Mouse (Mus musculus) kidney, postnatal 10 days (tissue): ENCODE measurements around the gene Pakap.

Experiments
- DNase-seq: peaks from one replicate; pipeline ENCODE4 v3.0.0; 2021; ENCODE audit warnings: mixed read lengths

Pakap gene

GRCm38 (mm10) chr4:57678991-57679457 is 111.0 kb downstream of the Pakap start:
- no peak for DNase-seq

- no peak for DNase-seq
These were observed 112.2 kb downstream of the Pakap start for GRCm38 (mm10) chr4:57680186-57680585.

- peak; percentile 85 for DNase-seq
These were observed 113.5 kb downstream of the Pakap start for GRCm38 (mm10) chr4:57681511-57681910.

GRCm38 (mm10) chr4:57682341-57682740 is 114.4 kb downstream of the Pakap start:
- no peak for DNase-seq

GRCm38 (mm10) chr4:57682944-57683343 is 115.0 kb downstream of the Pakap start:
- no peak for DNase-seq

GRCm38 (mm10) chr4:57684676-57685215 is 116.8 kb downstream of the Pakap start:
- no peak for DNase-seq

- DNase-seq, result no peak
These were observed 118.8 kb downstream of the Pakap start for GRCm38 (mm10) chr4:57686736-57687135.

GRCm38 (mm10) chr4:57687583-57687982 is 119.6 kb downstream of the Pakap start:
- DNase-seq, result no peak

GRCm38 (mm10) chr4:57688131-57688530 is 120.2 kb downstream of the Pakap start:
- no peak for DNase-seq

GRCm38 (mm10) chr4:57690001-57690400 is 122.0 kb downstream of the Pakap start:
- DNase-seq, result no peak

- no peak for DNase-seq
These were observed 122.8 kb downstream of the Pakap start for GRCm38 (mm10) chr4:57690805-57691204.

- no peak for DNase-seq
These were observed 126.6 kb downstream of the Pakap start for GRCm38 (mm10) chr4:57694356-57695136.

GRCm38 (mm10) chr4:57696955-57697354 is 129.0 kb downstream of the Pakap start:
- DNase-seq, result no peak

GRCm38 (mm10) chr4:57697918-57698611 is 130.1 kb downstream of the Pakap start:
- no peak for DNase-seq

- DNase-seq, result no peak
These were observed 133.6 kb downstream of the Pakap start for GRCm38 (mm10) chr4:57701576-57701975.

GRCm38 (mm10) chr4:57703574-57704470 is 135.8 kb downstream of the Pakap start:
- DNase-seq, result no peak

GRCm38 (mm10) chr4:57704575-57704974 is 136.6 kb downstream of the Pakap start:
- no peak for DNase-seq

- no peak for DNase-seq
These were observed 147.9 kb downstream of the Pakap start for GRCm38 (mm10) chr4:57715849-57716248.

- no peak for DNase-seq
These were observed 148.8 kb downstream of the Pakap start for GRCm38 (mm10) chr4:57716735-57717134.

- no peak for DNase-seq
These were observed 149.4 kb downstream of the Pakap start, which contains the start of gene Akap2 for GRCm38 (mm10) chr4:57717354-57717753. Gene Akap2, plus strand, starts transcription at chr4:57717657.

GRCm38 (mm10) chr4:57719370-57719769 is 151.4 kb downstream of the Pakap start:
- DNase-seq, result no peak

GRCm38 (mm10) chr4:57720869-57721361 is 152.9 kb downstream of the Pakap start:
- DNase-seq, result no peak
